Mouse (Mus musculus) brain, adult 2 months (tissue): ENCODE results near the gene Gm10192.
"Not testable (repeated sequence)": the region's sequence is repeated elsewhere in the genome, so short reads cannot be mapped to it uniquely, and the experiment has no call there.

Source experiments
- DNase-seq: peaks from one replicate; pipeline ENCODE4 v3.0.0; 2011; ENCODE audit warnings: low read depth, low spot score

Gm10192 gene

DNA sequence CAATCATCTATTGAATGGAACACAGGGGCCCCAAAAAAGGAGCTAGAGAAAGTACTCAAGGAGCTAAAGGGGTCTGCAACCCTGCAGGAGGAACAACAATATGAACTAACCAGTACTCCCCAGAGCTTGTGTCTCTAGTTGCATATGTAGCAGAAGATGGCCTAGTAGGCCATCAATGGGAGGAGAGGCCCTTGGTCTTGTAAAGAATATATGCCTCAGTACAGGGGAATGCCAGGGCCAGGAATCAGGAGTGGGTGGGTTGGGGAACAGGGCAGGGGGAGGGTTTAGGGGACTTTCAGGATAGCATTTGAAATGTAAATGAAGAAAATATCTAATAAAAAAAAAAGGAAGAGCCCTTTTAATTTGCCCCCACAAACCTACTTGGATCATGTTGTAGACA is at the start of gene Gm10192:
Gene Gm10192, minus strand, starts transcription at position 101 of the 400 bp plus-strand sequence.
- not testable (repeated sequence) for DNase-seq

GRCm38 (mm10) chr4:97230411-97231104 is 47.6 kb upstream of the Gm10192 start:
- DNase-seq = peak; percentile 12

- no peak for DNase-seq
Measured at GRCm38 (mm10) chr4:97219701-97220100, 36.7 kb upstream of the Gm10192 start.

DNA sequence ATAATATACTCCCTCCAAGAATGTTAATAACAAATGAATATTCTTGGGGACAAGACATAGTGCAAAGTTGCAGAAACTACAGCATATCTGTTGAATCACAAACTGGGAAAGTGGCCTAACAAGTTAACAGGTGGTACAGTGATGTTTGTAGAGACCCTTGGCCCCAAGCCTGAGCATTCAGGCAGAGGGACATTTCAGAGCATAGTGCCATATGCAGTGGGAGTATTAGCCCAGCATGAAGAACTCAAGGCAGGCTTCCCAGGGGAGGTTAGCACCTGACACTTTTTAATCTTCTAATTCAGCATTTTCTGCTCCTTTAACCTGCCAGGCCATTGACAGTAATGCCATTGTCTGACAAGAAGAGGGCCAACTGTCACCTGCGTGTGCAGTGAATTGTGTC is 34.9 kb upstream of the Gm10192 start:
- DNase-seq = no peak

DNA sequence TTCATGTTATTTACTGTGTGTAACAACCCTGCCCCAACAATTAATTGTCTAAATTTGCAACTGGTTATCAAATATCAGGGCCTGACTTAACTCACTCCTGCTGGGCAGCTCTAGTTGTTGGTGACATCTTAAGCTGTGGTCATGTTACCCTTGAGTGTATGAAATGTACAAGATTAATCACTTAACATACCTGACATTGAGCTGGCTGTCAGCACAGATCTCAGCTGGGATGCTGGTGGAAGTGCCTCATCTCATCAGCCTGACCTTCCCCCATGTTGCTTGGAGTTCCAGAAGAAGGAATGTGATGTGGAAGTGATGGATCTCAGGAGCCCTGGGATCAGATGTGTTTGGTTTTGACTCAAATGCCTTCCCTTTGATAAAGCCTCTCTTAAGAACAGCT is 29.5 kb upstream of the Gm10192 start:
- DNase-seq = no peak

DNA sequence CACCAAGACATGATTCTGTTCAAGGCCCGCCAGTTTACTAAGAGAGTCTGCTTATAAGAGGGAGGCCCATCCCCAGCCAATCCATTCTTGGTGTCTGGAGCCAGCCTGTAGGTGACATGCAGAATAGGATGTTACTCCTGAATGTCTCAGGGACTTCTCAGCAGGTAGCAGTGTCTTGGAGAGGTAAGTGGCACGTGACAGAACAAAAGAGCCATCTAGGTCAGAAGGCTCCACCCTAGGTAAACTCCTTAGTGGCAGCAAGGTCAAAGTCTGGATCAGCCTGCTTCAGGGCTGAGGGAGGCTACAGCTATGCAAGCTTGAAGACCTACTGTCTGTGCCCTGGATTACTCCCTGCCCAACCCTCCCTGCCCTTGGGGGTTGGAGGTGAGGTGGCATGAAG is 20.0 kb upstream of the Gm10192 start:
- DNase-seq = not testable (repeated sequence)

GRCm38 (mm10) chr4:97193176-97193575 is 10.2 kb upstream of the Gm10192 start:
- peak; percentile 55 for DNase-seq

DNA sequence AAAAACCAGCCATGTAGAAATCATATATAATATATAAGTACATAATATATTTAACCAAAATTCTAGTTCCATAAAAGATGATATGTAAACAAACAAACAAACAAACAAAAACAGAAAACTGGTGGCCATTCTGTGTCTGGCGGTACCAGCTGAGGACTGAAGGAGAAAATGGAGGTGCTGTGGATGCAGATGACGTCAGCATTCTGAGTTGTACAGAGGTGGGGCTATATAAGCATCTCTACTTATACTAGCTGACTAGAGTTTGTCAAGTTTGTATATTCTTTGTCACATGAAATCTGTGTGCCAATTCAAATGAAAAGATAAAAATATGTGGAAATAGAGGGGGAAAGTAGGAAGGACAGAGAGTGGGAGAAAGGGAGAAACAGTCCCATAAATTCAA is 9.6 kb upstream of the Gm10192 start:
- DNase-seq = no peak

- DNase-seq = no peak
Measured at GRCm38 (mm10) chr4:97180396-97180795, 2.6 kb downstream of the Gm10192 start.

GRCm38 (mm10) chr4:97156841-97157345 is 26.1 kb downstream of the Gm10192 start:
- DNase-seq = peak; percentile 29

DNA sequence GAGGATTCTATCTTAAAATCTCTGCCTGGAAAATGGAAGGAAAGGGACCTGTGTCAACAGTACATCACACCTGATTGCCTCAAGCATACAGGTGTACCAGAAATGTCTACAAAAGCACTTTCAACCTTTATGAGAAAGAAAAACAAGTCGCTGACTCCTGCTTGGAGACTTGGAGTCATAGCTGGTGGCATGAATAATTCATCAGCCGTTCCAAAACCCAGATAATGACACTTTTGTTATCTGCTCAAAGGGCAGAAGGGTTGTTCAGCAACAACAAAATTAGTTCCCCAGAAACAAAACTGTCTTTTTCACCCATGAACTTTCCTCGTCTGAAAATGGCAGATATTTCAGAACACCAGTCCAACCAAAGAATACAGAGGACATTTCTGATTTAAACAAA is 26.9 kb downstream of the Gm10192 start:
- DNase-seq = peak; percentile 53

- DNase-seq = no peak
Measured at GRCm38 (mm10) chr4:97153554-97153953, 29.4 kb downstream of the Gm10192 start.

DNA sequence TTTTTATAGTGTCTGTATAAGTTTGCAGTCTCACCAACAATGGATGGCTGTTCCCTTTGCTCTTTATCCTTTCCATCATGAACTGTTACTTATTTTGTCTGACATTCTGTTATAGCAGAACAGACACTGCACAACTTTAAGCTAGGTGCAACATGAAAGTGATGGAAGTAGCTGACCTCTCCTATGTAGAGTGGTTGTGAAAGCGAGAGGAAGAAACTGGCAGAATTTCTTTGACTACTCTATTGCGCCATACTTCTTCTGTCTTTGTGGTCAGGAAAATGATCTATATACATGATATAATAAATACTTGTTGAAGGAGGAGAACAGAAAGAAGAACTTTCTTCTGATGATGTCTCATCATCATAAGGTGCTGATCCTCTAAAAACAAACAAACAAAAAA is 40.5 kb downstream of the Gm10192 start:
- no peak for DNase-seq
